Mouse (Mus musculus) ovary, adult 18-20 months (tissue): ENCODE data around the gene Myo19.

Source experiments
- DNase-seq: peaks from one replicate; pipeline ENCODE4 v3.0.0; 2022; ENCODE audit warnings: low spot score, mixed read lengths

Gene Myo19

GRCm38 (mm10) chr11:84947206-84947605 is 67.3 kb downstream of the Myo19 start:
- DNase-seq = no peak

GRCm38 (mm10) chr11:84948114-84948513 is 68.2 kb downstream of the Myo19 start:
- DNase-seq = no peak

- no peak for DNase-seq
These were observed 68.6 kb downstream of the Myo19 start for GRCm38 (mm10) chr11:84948526-84948925.

- DNase-seq = no peak
These were observed 72.7 kb downstream of the Myo19 start for GRCm38 (mm10) chr11:84952611-84953010.

GRCm38 (mm10) chr11:84956400-84956799 is 76.5 kb downstream of the Myo19 start:
- DNase-seq = no peak

GRCm38 (mm10) chr11:84957171-84957570 is 77.2 kb downstream of the Myo19 start:
- DNase-seq = no peak

GRCm38 (mm10) chr11:84957591-84958270 is 77.8 kb downstream of the Myo19 start, which contains the start of gene Car4:
Gene Car4 (plus strand): TSS chr11:84957786.
- DNase-seq = no peak

- no peak for DNase-seq
These were observed 78.3 kb downstream of the Myo19 start for GRCm38 (mm10) chr11:84958271-84958630.

- no peak for DNase-seq
These were observed 79.2 kb downstream of the Myo19 start for GRCm38 (mm10) chr11:84959181-84959580.

- no peak for DNase-seq
These were observed 79.8 kb downstream of the Myo19 start for GRCm38 (mm10) chr11:84959701-84960181.

- DNase-seq = no peak
These were observed 80.3 kb downstream of the Myo19 start for GRCm38 (mm10) chr11:84960291-84960690.

- DNase-seq = no peak
These were observed 80.8 kb downstream of the Myo19 start for GRCm38 (mm10) chr11:84960780-84961179.
